Mouse (Mus musculus) midbrain, postnatal 0 days (tissue): ENCODE results near the gene Cyp4f39. TPM values are rescaled to one million over a fixed set of nuclear protein-coding genes. Genes with fewer than 3 reads are reported as not detected.
"Not testable (repeated sequence)": the region's sequence is repeated elsewhere in the genome, so short reads cannot be mapped to it uniquely, and the experiment has no call there.

Source experiments
- ATAC-seq: fragments of 200-750 bp; cut with Nextera tagmentation; 2 replicates; pipeline ENCODE4 v1.8.0; 2017; ENCODE audit warnings: moderate number of reproducible peaks, mild to moderate bottlenecking, moderate TSS enrichment, moderate library complexity; ENCODE audit not compliant: low FRiP score
- DNase-seq: peaks from one replicate; pipeline ENCODE4 v3.0.0-alpha.2; 2015; ENCODE audit warnings: low spot score
- H3K27ac ChIP-seq: fragments of 300-500 bp; sonication (generic); 2 replicates; pipeline ENCODE4 v1.5.1; 2014; ENCODE audit warnings: low read depth, mild to moderate bottlenecking, low read length, mixed read lengths
- H3K27me3 ChIP-seq: fragments of 300-500 bp; sonication (generic); 2 replicates; pipeline ENCODE4 v1.6.1; 2014; ENCODE audit warnings: low read length, control low read depth, mixed read lengths; ENCODE audit not compliant: insufficient read depth
- H3K36me3 ChIP-seq: fragments of 300-500 bp; sonication (generic); 2 replicates; pipeline ENCODE4 v1.6.1; 2014; ENCODE audit warnings: low read length, control low read depth, mixed read lengths; ENCODE audit not compliant: insufficient read depth
- H3K4me1 ChIP-seq: fragments of 300-500 bp; sonication (generic); 2 replicates; pipeline ENCODE4 v1.6.1; 2014; ENCODE audit warnings: mild to moderate bottlenecking, control low read depth, antibody characterized with exemption, low read length, mixed read lengths; ENCODE audit not compliant: insufficient read depth
- H3K4me2 ChIP-seq: fragments of 300-500 bp; sonication (generic); 2 replicates; pipeline ENCODE4 v1.6.1; 2014; ENCODE audit warnings: low read depth, mild to moderate bottlenecking, low read length, mixed read lengths; ENCODE audit not compliant: poor library complexity, severe bottlenecking
- H3K4me3 ChIP-seq: fragments of 300-500 bp; sonication (generic); 2 replicates; pipeline ENCODE4 v1.5.1; 2014; ENCODE audit warnings: low read depth, mild to moderate bottlenecking, low read length, moderate library complexity
- H3K9ac ChIP-seq: fragments of 300-500 bp; sonication (generic); replicated peaks from 2 replicates; pipeline ENCODE4 v1.6.1; 2014; ENCODE audit warnings: mild to moderate bottlenecking, low read length, moderate library complexity, mixed read lengths; ENCODE audit not compliant: poor library complexity, severe bottlenecking
- H3K9me3 ChIP-seq: fragments of 300-500 bp; sonication (generic); 2 replicates; pipeline ENCODE4 v1.6.1; 2016; ENCODE audit warnings: low read length, control low read depth
- CTCF ChIP-seq: IDR thresholded peaks from 2 replicates; pipeline ENCODE4 v1.5.1; 2016; ENCODE audit warnings: antibody characterized with exemption, mild to moderate bottlenecking
- WGBS: fragments of 180-500 bp; shearing (Covaris S2); extraction: QIAGEN DNeasy Blood & Tissue Kit; methylation state at CpG from one replicate; pipeline ENCODE4 v1.1.7; 2014; 5-methylcytosine and 5-hydroxymethylcytosine counted together
- polyA plus RNA-seq: library from polyadenylated mRNA; unstranded; fragments of >200 nt; fragmentation: Nextera tagmentation; extraction: Ambion mirVana; gene quantifications from 2 replicates; pipeline ENCODE4 v1.2.1, GENCODE M21; 2015
- total RNA-seq: library from RNA; depleted of rRNA; stranded (reverse); fragments of >200 nt; gene quantifications from 2 replicates; pipeline ENCODE4 v1.2.3, GENCODE M21; 2014

Gene Cyp4f39
- total and polyA plus RNA-seq, 2 experiments from 2014 or later = 1.3 TPM

GRCm38 (mm10) chr17:32527748-32528147, 75.2 kb downstream of the Cyp4f39 start:
- no peak for TF ChIP-seq CTCF

DNA sequence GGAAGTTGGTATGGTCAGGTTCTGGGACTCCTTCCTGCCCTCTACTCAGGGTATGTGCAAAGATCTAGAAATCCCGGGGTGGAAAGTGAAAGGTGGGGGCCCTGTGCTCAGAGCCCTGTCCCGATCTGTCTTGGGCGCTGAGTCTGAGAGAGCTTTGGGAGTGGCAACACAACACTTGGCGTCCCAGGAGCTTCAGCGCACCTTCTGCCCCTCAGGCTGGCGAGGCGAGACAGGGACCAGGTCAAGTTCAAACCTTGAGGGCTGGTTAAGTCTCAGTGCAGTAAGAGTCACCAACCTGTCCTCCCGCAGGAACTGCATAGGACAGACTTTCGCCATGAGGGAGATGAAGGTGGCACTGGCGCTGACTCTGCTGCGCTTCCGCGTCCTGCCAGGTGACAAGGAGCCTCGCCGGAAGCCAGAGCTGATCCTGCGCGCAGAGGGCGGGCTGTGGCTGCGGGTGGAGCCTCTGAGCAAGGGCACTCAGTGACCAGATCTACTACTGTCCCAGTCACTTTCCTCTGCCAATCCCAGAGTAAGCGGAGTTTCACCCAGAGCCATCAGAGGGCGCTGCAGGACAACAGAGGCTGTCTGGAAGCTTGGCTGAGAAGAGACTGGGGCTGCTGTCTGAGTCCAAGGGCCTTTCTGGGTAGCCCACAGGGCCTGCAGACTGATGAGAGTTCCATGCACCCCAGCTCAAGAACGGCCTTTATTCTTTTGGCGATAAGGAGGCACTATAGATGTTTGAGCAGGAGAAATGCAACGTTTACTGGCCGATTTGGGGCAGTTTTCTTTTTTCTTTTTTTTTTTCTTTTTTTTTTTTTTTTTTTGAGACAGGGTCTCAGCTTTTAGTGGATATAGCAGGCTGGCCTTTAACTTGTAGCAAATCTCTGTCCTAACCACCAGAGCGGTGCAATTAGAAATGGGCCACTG, 76.2 kb downstream of the Cyp4f39 start:
- DNase-seq = peak; percentile 87
- Histone ChIP-seq H3K27ac (no peak overlapping the region), H3K4me2 (peak overlapping the region; percentile 22; the same call in 1 of the 2 replicates), H3K9ac (no peak overlapping the region), H3K4me3 (no peak overlapping the region), H3K36me3 (peaks cover 12% of the 10 kb centered on the region; the same call in 1 of the 2 replicates), H3K4me1 (no peaks in the 10 kb centered on the region), H3K9me3 (no peaks in the 10 kb centered on the region), H3K27me3 (no peaks in the 10 kb centered on the region)
- ATAC-seq = no peak
- TF ChIP-seq CTCF = peak; percentile 85
- 25% methylated on average over 26 of the region's 26 CpGs for WGBS

More at GRCm38 (mm10) chr17:32527748-32528147, 75.2 kb downstream of the Cyp4f39 start:
- H3K27ac ChIP-seq = no peak overlapping the region
- no peaks in the 10 kb centered on the region for H3K27me3 ChIP-seq
- H3K9me3 ChIP-seq = no peaks in the 10 kb centered on the region
- ATAC-seq (no peak), DNase-seq (no peak)
- peaks cover 18% of the 10 kb centered on the region; the same call in 1 of the 2 replicates for H3K36me3 ChIP-seq
- H3K4me1 ChIP-seq = no peaks in the 10 kb centered on the region
- no peak overlapping the region for H3K4me2 ChIP-seq
- no peak overlapping the region for H3K9ac ChIP-seq
- 88% methylated on average over 11 of the region's 11 CpGs for WGBS
- no peak overlapping the region for H3K4me3 ChIP-seq

- ATAC-seq = not testable (repeated sequence)
These were observed 79.8 kb downstream of the Cyp4f39 start for GRCm38 (mm10) chr17:32532356-32532755.

GRCm38 (mm10) chr17:32534068-32534467, 81.5 kb downstream of the Cyp4f39 start:
- no peak overlapping the region for H3K4me3 ChIP-seq
- H3K9me3 ChIP-seq = no peaks in the 10 kb centered on the region
- no peaks in the 10 kb centered on the region for H3K4me1 ChIP-seq
- ATAC-seq (no peak), DNase-seq (no peak)
- no peak overlapping the region for H3K4me2 ChIP-seq
- no peak for TF ChIP-seq CTCF
- no peak overlapping the region for H3K9ac ChIP-seq
- H3K27me3 ChIP-seq = no peaks in the 10 kb centered on the region
- H3K27ac ChIP-seq = no peak overlapping the region
- WGBS = 86% methylated on average over 6 of the region's 6 CpGs
- no peaks in the 10 kb centered on the region for H3K36me3 ChIP-seq

More at GRCm38 (mm10) chr17:32532356-32532755, 79.8 kb downstream of the Cyp4f39 start:
- H3K9me3 ChIP-seq, H3K27me3 ChIP-seq, H3K36me3 ChIP-seq, DNase-seq, H3K4me2 ChIP-seq, H3K4me3 ChIP-seq, H3K9ac ChIP-seq, H3K27ac ChIP-seq, H3K4me1 ChIP-seq: not testable (repeated sequence)
- 31% methylated on average over 4 of the region's 4 CpGs for WGBS

DNA sequence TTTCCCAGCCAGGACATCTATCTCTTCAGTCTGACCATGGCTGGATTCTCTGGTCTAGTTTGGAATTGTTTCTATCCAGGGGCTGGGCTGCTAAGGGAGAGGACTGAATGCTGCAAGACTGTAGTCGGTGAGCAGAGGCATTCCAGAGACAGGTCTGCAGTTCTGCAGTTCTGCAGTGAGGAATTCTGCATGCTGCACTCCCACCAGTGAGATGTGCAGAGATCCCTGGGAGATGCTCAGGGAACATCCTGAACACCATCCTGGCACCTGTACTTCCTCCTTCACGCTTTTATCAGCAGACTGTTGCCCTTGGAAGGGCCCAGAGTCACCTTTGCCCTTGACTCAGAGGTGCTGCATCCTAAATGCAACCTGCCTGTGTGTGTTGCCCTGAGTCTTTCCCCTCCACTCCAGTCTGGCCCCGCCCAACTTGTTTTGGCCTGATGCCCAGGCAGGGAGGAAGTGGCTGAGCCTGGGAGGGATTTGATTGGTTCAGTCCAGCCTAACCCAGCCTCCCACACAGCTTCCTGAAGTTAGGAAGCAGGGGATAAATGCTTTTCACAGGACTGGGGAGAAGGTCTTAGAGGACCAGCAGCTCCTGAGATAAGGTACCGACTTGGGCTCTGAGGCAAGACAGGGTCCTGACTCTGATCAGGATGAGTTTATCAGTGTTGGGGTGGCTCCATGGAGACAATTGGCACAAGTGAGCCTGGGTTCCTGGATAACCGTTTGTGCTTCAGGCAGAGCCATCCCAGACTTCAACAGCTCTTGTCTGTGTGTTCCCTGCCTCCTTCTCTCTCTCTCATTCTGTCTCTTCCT, 83.7 kb downstream of the Cyp4f39 start, which contains the start of gene Cyp4f16:
Cyp4f16 (plus strand) TSS at position 508 of the 816 bp plus-strand sequence.
- H3K27ac ChIP-seq, H3K4me1 ChIP-seq, H3K27me3 ChIP-seq, H3K36me3 ChIP-seq, H3K9me3 ChIP-seq: not testable (repeated sequence)
- WGBS = 14% methylated on average over 5 of the region's 5 CpGs
- 0 out of 2 replicates have a peak within 1 kb of the TSS, but pooled peaks have one; percentile 29 for H3K9ac ChIP-seq
- peak; percentile 83 for DNase-seq
- peak; percentile 84 for ATAC-seq
- peak within 1 kb of the TSS; percentile 40 for H3K4me2 ChIP-seq
- peak within 1 kb of the TSS; percentile 29 for H3K4me3 ChIP-seq
